ENCODE assay signal across 8 mouse cellular contexts in genomic region chr4:129059125-129059551, GRCm38 (mm10). TPM values are rescaled to one million over a fixed set of nuclear protein-coding genes. Genes with fewer than 3 reads are reported as not detected.
DNase-seq lines count a peak whose midpoint lies in the region; ATAC-seq and TF ChIP-seq lines count a peak whose summit lies in the region.

No protein-coding gene starts in this region.

- H3K36me3 ChIP-seq in MEL (ENCODE audit: control insufficient read depth in 1 of 2, insufficient read depth in 2 of 2, low read length in 2 of 2) = peaks cover 0 to 36% of the 10 kb centered on the region in 2 experiments; a peak in 2 of 4 replicates
- H3K36me3 ChIP-seq in embryonic facial prominence, embryonic 12.5 days = no peaks in the 10 kb centered on the region
- H3K36me3 ChIP-seq in hindbrain, embryonic 13.5 days = no peaks in the 10 kb centered on the region
- no peaks in the 10 kb centered on the region; the same call in 1 of the 2 replicates for H3K36me3 ChIP-seq in liver, adult 2 months (ENCODE audit: control insufficient read depth, insufficient read depth, low read length)

- TF ChIP-seq EP300 in MEL (IDR thresholded peaks at IDR 0.05; ENCODE audit: low read depth in 1 of 2, low read length in 2 of 2) = no peak

- peak; percentile 69 for DNase-seq in 3T3-L1 (ENCODE audit: low read depth, low spot score)
- DNase-seq in MEL (ENCODE audit: low read depth, low spot score) = peak; percentile 83
- DNase-seq in liver, adult 2 months (ENCODE audit: extremely low read depth, low read depth, low spot score) = peak; percentile 94
- peak; percentile 63 for DNase-seq in naive thymus-derived CD4-positive, alpha-beta T cell, adult 2 months (ENCODE audit: low read depth)
- no peak for DNase-seq in ovary, postnatal 14 days (ENCODE audit: low spot score)
- no peak for DNase-seq in frontal cortex, postnatal 10 days (ENCODE audit: low spot score in 2 of 2)

- TF ChIP-seq RAD21 in MEL (IDR thresholded peaks at IDR 0.05; ENCODE audit: low read depth, low read length) = no peak

- no peaks in the 10 kb centered on the region for H3K9me3 ChIP-seq in MEL (replicated peaks; ENCODE audit: insufficient read depth, low read length)
- H3K9me3 ChIP-seq in embryonic facial prominence, embryonic 12.5 days = no peaks in the 10 kb centered on the region
- H3K9me3 ChIP-seq in hindbrain, embryonic 13.5 days = no peaks in the 10 kb centered on the region

- H3K27ac ChIP-seq in MEL (ENCODE audit: control insufficient read depth, low read depth, low read length) = no peak overlapping the region
- peak overlapping the region; percentile 92; the same call in 1 of the 2 replicates for H3K27ac ChIP-seq in embryonic facial prominence, embryonic 12.5 days
- H3K27ac ChIP-seq in hindbrain, embryonic 13.5 days = peak overlapping the region; percentile 95; the same call in 1 of the 2 replicates
- peak overlapping the region; percentile 48 for H3K27ac ChIP-seq in liver, adult 2 months (replicated peaks; ENCODE audit: insufficient read depth, low read depth, low read length)

- peaks cover 31% of the 10 kb centered on the region for H3K79me2 ChIP-seq in MEL (ENCODE audit: control insufficient read depth, insufficient read depth, low read length, poor library complexity)
- peaks cover 12% of the 10 kb centered on the region; the same call in 1 of the 2 replicates for H3K79me2 ChIP-seq in liver, adult 2 months (ENCODE audit: control insufficient read depth, insufficient read depth, low read length)

- H3K4me3 ChIP-seq in MEL (ENCODE audit: control insufficient read depth in 1 of 2, insufficient read depth in 1 of 2, low read depth in 2 of 2, low read length in 2 of 2) = peak overlapping the region; percentile 79 to 88
- peak overlapping the region; percentile 69 for H3K4me3 ChIP-seq in embryonic facial prominence, embryonic 12.5 days
- H3K4me3 ChIP-seq in hindbrain, embryonic 13.5 days = peak overlapping the region; percentile 87
- H3K4me3 ChIP-seq in liver, adult 2 months (ENCODE audit: insufficient read depth, low read depth, low read length) = peak overlapping the region; percentile 70

- 3% methylated on average over 13 of the region's 13 CpGs for WGBS in embryonic facial prominence, embryonic 12.5 days
- WGBS in hindbrain, embryonic 13.5 days = 3% methylated on average over 13 of the region's 13 CpGs
- WGBS in liver, adult 2 months = 1% methylated on average over 13 of the region's 13 CpGs

- peak overlapping the region; percentile 86 for H3K9ac ChIP-seq in MEL (ENCODE audit: control insufficient read depth, low read depth, low read length, poor library complexity, severe bottlenecking)
- H3K9ac ChIP-seq in embryonic facial prominence, embryonic 12.5 days = peak overlapping the region; percentile 96
- H3K9ac ChIP-seq in hindbrain, embryonic 13.5 days = peak overlapping the region; percentile 96
- peak overlapping the region; percentile 88 for H3K9ac ChIP-seq in liver, adult 2 months (ENCODE audit: low read depth, low read length)

- no peak for ATAC-seq in embryonic facial prominence, embryonic 12.5 days (ENCODE audit: insufficient number of reproducible peaks, insufficient read depth, low FRiP score, low TSS enrichment)
- ATAC-seq in hindbrain, embryonic 13.5 days (ENCODE audit: low FRiP score) = no peak

- H3K4me1 ChIP-seq in MEL (ENCODE audit: control insufficient read depth in 1 of 2, insufficient read depth in 2 of 2, low read length in 2 of 2) = peaks cover 18 to 23% of the 10 kb centered on the region in 2 experiments
- H3K4me1 ChIP-seq in embryonic facial prominence, embryonic 12.5 days = peaks cover 11% of the 10 kb centered on the region
- H3K4me1 ChIP-seq in hindbrain, embryonic 13.5 days (replicated peaks) = peaks cover 39% of the 10 kb centered on the region
- H3K4me1 ChIP-seq in liver, adult 2 months (ENCODE audit: control insufficient read depth, insufficient read depth, low read length) = peaks cover 10% of the 10 kb centered on the region

- no peaks in the 10 kb centered on the region for H3K27me3 ChIP-seq in MEL (ENCODE audit: control insufficient read depth in 1 of 2, insufficient read depth in 2 of 2, low read length in 2 of 2)
- H3K27me3 ChIP-seq in embryonic facial prominence, embryonic 12.5 days = no peaks in the 10 kb centered on the region
- no peaks in the 10 kb centered on the region for H3K27me3 ChIP-seq in hindbrain, embryonic 13.5 days
- no peaks in the 10 kb centered on the region for H3K27me3 ChIP-seq in liver, adult 2 months (ENCODE audit: control insufficient read depth, insufficient read depth, low read length)

- no peak for TF ChIP-seq POLR2A in MEL (IDR thresholded peaks at IDR 0.05; ENCODE audit: control insufficient read depth in 1 of 2, insufficient read depth in 1 of 2, low read depth in 1 of 2, low read length in 2 of 2, poor library complexity in 1 of 2)
- 0 out of 2 replicates have a peak, but pooled peaks have one; percentile 43 for TF ChIP-seq POLR2A in liver, adult 2 months (IDR thresholded peaks at IDR 0.05; ENCODE audit: extremely low read depth, insufficient read depth, low read length)

- no peak for TF ChIP-seq CTCF in MEL (IDR thresholded peaks at IDR 0.05 in 2 of 3, conservative IDR thresholded peaks at IDR 0.05 in 1 of 3; ENCODE audit: control insufficient read depth in 1 of 3, insufficient read depth in 1 of 3, low read depth in 2 of 3, low read length in 3 of 3, poor library complexity in 1 of 3, severe bottlenecking in 1 of 3)
- TF ChIP-seq CTCF in liver, adult 2 months (IDR thresholded peaks at IDR 0.05; ENCODE audit: low read depth, low read length) = no peak

- peak overlapping the region; percentile 91 for H3K4me2 ChIP-seq in embryonic facial prominence, embryonic 12.5 days (replicated peaks)
- peak overlapping the region; percentile 98 for H3K4me2 ChIP-seq in hindbrain, embryonic 13.5 days

TF ChIP-seq in MEL, 35 proteins besides CTCF, POLR2A, EP300 and RAD21:
- TF ChIP-seq MXI1 (IDR thresholded peaks at IDR 0.05; ENCODE audit: low read depth, low read length) = peak; percentile 96
- TF ChIP-seq MAX (IDR thresholded peaks at IDR 0.05; ENCODE audit: low read length) = peak; percentile 59; the same call in 1 of the 2 replicates
- TF ChIP-seq GABPA (IDR thresholded peaks at IDR 0.05; ENCODE audit: low read depth, low read length) = no peak
- peak; percentile 80 for TF ChIP-seq SIN3A (IDR thresholded peaks at IDR 0.05; ENCODE audit: low read length)
- TF ChIP-seq MAZ (IDR thresholded peaks at IDR 0.05; ENCODE audit: low read depth, low read length) = no peak
- TF ChIP-seq USF2 (IDR thresholded peaks at IDR 0.05; ENCODE audit: borderline replicate concordance in 1 of 2, insufficient read depth in 1 of 2, low read depth in 1 of 2, low read length in 2 of 2) = no peak
- TF ChIP-seq MAFK (IDR thresholded peaks at IDR 0.05; ENCODE audit: borderline replicate concordance, low read depth, low read length) = no peak
- TF ChIP-seq MYC (IDR thresholded peaks at IDR 0.05; ENCODE audit: low read depth, low read length) = 0 out of 2 replicates have a peak, but pooled peaks have one; percentile 29
- no peak for TF ChIP-seq MYB (IDR thresholded peaks at IDR 0.05; ENCODE audit: low read depth, low read length)

RNA-seq across cellular contexts. Expression of gene Rnf19b, which starts 1.1 kb away (rescaled TPM):
- 25.5 and 26.3 TPM in 2 replicates for total RNA-seq in MEL (2012; rRNA removed)
- 10 to 100 TPM in 1 of 2 experiments, not detected in 1; 30.0 TPM for polyA plus RNA-seq in MEL (2012; ENCODE audit: insufficient read depth in 1 of 2, insufficient read length in 2 of 2, low read depth in 1 of 2, low replicate concordance in 2 of 2, missing spikeins in 1 of 2)
- 10.9 and 11.3 TPM in 2 replicates for polyA plus RNA-seq in embryonic facial prominence, embryonic 12.5 days (2016; fragmentation: Nextera tagmentation; extraction: Ambion mirVana)
- polyA plus RNA-seq in hindbrain, embryonic 13.5 days (2015; fragmentation: Nextera tagmentation; extraction: Ambion mirVana) = 25.1 and 25.3 TPM in 2 replicates
- total RNA-seq in liver, adult 2 months (2014; rRNA removed) = 35.0 and 46.2 TPM in 2 replicates
- 44.0 and 49.1 TPM in 2 replicates for polyA plus RNA-seq in liver, adult 2 months (2012; rRNA removed)

RNA-seq across cellular contexts. Expression of gene Tmem54, which starts 46.2 kb away (rescaled TPM):
- not detected in 2 replicates for total RNA-seq in MEL (2012; rRNA removed)
- polyA plus RNA-seq in MEL (2012; ENCODE audit: insufficient read depth in 1 of 2, insufficient read length in 2 of 2, low read depth in 1 of 2, low replicate concordance in 2 of 2, missing spikeins in 1 of 2) = not detected
- polyA plus RNA-seq in embryonic facial prominence, embryonic 12.5 days (2016; fragmentation: Nextera tagmentation; extraction: Ambion mirVana) = 6.3 and 7.6 TPM in 2 replicates
- not detected in 2 replicates for polyA plus RNA-seq in hindbrain, embryonic 13.5 days (2015; fragmentation: Nextera tagmentation; extraction: Ambion mirVana)
- 0.13 TPM in 1 of 2 replicates, not detected in the other for total RNA-seq in liver, adult 2 months (2014; rRNA removed)
- polyA plus RNA-seq in liver, adult 2 months (2012; rRNA removed) = 0.37 and 0.65 TPM in 2 replicates

Comparison
In these comparisons a context has a peak if more than half of its experiments do, and no peak if none do; other contexts are left out.
1. DNase-seq: peak in 3T3-L1 (single experiment), MEL (single experiment), liver, adult 2 months (single experiment) and naive thymus-derived CD4-positive, alpha-beta T cell, adult 2 months (single experiment); none in ovary, postnatal 14 days (single experiment) and frontal cortex, postnatal 10 days (0 of 2).
2. Peak in every context shown above with its lines, with median percentiles within 50 percentile points of each other: H3K4me3 ChIP-seq and H3K9ac ChIP-seq.